Mouse (Mus musculus) thymus, adult 2 months (tissue): Measurements from ENCODE around the gene Dyrk1a. TPM values are rescaled to one million over a fixed set of nuclear protein-coding genes. Genes with fewer than 3 reads are reported as not detected.

Source experiments
- DNase-seq: peaks from one replicate; pipeline ENCODE4 v3.0.0; 2021
- H3K27ac ChIP-seq: fragments of 200-500 bp; 2 replicates; pipeline ENCODE4 v1.5.1; 2012; ENCODE audit warnings: low read length, control low read depth; ENCODE audit not compliant: control insufficient read depth, insufficient read depth
- H3K27me3 ChIP-seq: fragments of 200-500 bp; 2 replicates; pipeline ENCODE4 v1.6.1; 2012; ENCODE audit warnings: mild to moderate bottlenecking, low read length, moderate library complexity, mixed read lengths; ENCODE audit not compliant: control insufficient read depth, insufficient read depth
- H3K36me3 ChIP-seq: fragments of 200-500 bp; 2 replicates; pipeline ENCODE4 v1.6.1; 2012; ENCODE audit warnings: mild to moderate bottlenecking, low read length, moderate library complexity; ENCODE audit not compliant: control insufficient read depth, insufficient read depth
- H3K4me1 ChIP-seq: fragments of 200-500 bp; replicated peaks from 2 replicates; pipeline ENCODE4 v1.6.1; 2012; ENCODE audit warnings: low read length; ENCODE audit not compliant: control insufficient read depth, insufficient read depth
- H3K4me3 ChIP-seq: fragments of 200-500 bp; 2 replicates; pipeline ENCODE4 v1.5.1; 2012; ENCODE audit warnings: mild to moderate bottlenecking, low read length, control low read depth, moderate library complexity; ENCODE audit not compliant: control insufficient read depth, insufficient read depth
- CTCF ChIP-seq: fragments of 200-500 bp; IDR thresholded peaks from 2 replicates; pipeline ENCODE4 v1.5.1; 2012; ENCODE audit warnings: mild to moderate bottlenecking, control low read depth, low read length, moderate library complexity, borderline replicate concordance; ENCODE audit not compliant: control insufficient read depth, poor library complexity, insufficient read depth; ENCODE audit errors: extremely low read depth
- POLR2A ChIP-seq: fragments of 200-500 bp; IDR thresholded peaks from 2 replicates; pipeline ENCODE4 v1.6.1; 2012; ENCODE audit warnings: mild to moderate bottlenecking, low read length, control low read depth, moderate library complexity; ENCODE audit not compliant: control insufficient read depth, poor library complexity, insufficient read depth; ENCODE audit errors: extremely low read depth
- WGBS: fragments of 180-500 bp; shearing (Covaris S2); methylation state at CpG from one replicate; pipeline ENCODE4 v1.1.7; 2018; 5-methylcytosine and 5-hydroxymethylcytosine counted together
- polyA plus RNA-seq: library from polyadenylated mRNA; depleted of rRNA; stranded (reverse); fragments of >200 nt; gene quantifications from 2 replicates; pipeline ENCODE4 v1.2.3, GENCODE M21; 2012

The Dyrk1a gene
- polyA plus RNA-seq, 1 experiment = 78.4 TPM

GRCm38 (mm10) chr16:94542898-94543297 lies 26.9 kb upstream of the Dyrk1a start:
- no peak for TF ChIP-seq CTCF
- TF ChIP-seq POLR2A = no peak
- no peaks in the 10 kb centered on the region for H3K4me1 ChIP-seq
- WGBS = 98% methylated on average over 8 of the region's 8 CpGs

GRCm38 (mm10) chr16:94544540-94545105 lies 25.2 kb upstream of the Dyrk1a start:
- H3K27ac ChIP-seq = no peak overlapping the region
- WGBS = 88% methylated on average over 11 of the region's 11 CpGs
- no peak for TF ChIP-seq CTCF
- TF ChIP-seq POLR2A = no peak

More at GRCm38 (mm10) chr16:94542898-94543297, 26.9 kb upstream of the Dyrk1a start:
- no peak for DNase-seq
- Histone ChIP-seq H3K27me3 (no peaks in the 10 kb centered on the region), H3K27ac (no peak overlapping the region), H3K4me3 (no peak overlapping the region), H3K36me3 (no peaks in the 10 kb centered on the region)

GRCm38 (mm10) chr16:94545781-94546562 lies 23.8 kb upstream of the Dyrk1a start:
- 52% methylated on average over 8 of the region's 8 CpGs for WGBS
- no peak overlapping the region for H3K4me3 ChIP-seq
- no peak overlapping the region for H3K27ac ChIP-seq
- no peaks in the 10 kb centered on the region for H3K36me3 ChIP-seq
- H3K27me3 ChIP-seq = no peaks in the 10 kb centered on the region
- no peak for DNase-seq
- no peak for TF ChIP-seq CTCF
- TF ChIP-seq POLR2A = no peak
- no peaks in the 10 kb centered on the region for H3K4me1 ChIP-seq

More at GRCm38 (mm10) chr16:94544540-94545105, 25.2 kb upstream of the Dyrk1a start:
- Histone ChIP-seq H3K4me3 (no peak overlapping the region), H3K27me3 (no peaks in the 10 kb centered on the region), H3K36me3 (no peaks in the 10 kb centered on the region), H3K4me1 (no peaks in the 10 kb centered on the region)
- DNase-seq = no peak

- Histone ChIP-seq H3K27me3 (no peaks in the 10 kb centered on the region), H3K27ac (no peak overlapping the region), H3K36me3 (no peaks in the 10 kb centered on the region), H3K4me1 (no peaks in the 10 kb centered on the region), H3K4me3 (no peak overlapping the region)
- TF ChIP-seq CTCF = no peak
- TF ChIP-seq POLR2A = no peak
- no peak for DNase-seq
- 82% methylated on average over 10 of the region's 10 CpGs for WGBS
Measured at GRCm38 (mm10) chr16:94549813-94550212, 20.0 kb upstream of the Dyrk1a start.

GRCm38 (mm10) chr16:94551934-94552333 lies 17.9 kb upstream of the Dyrk1a start:
- Histone ChIP-seq H3K4me3 (no peak overlapping the region), H3K4me1 (no peaks in the 10 kb centered on the region), H3K27ac (no peak overlapping the region), H3K36me3 (no peaks in the 10 kb centered on the region), H3K27me3 (no peaks in the 10 kb centered on the region)
- no peak for TF ChIP-seq POLR2A
- TF ChIP-seq CTCF = no peak
- no peak for DNase-seq

GRCm38 (mm10) chr16:94555346-94555745 lies 14.5 kb upstream of the Dyrk1a start:
- no peaks in the 10 kb centered on the region for H3K36me3 ChIP-seq
- 98% methylated on average over 7 of the region's 7 CpGs for WGBS
- peaks cover 12% of the 10 kb centered on the region for H3K4me1 ChIP-seq
- no peak overlapping the region for H3K27ac ChIP-seq
- no peak overlapping the region for H3K4me3 ChIP-seq
- no peak for TF ChIP-seq CTCF
- TF ChIP-seq POLR2A = no peak
- H3K27me3 ChIP-seq = no peaks in the 10 kb centered on the region
- DNase-seq = no peak

GRCm38 (mm10) chr16:94556228-94556627 lies 13.6 kb upstream of the Dyrk1a start:
- no peak overlapping the region for H3K27ac ChIP-seq
- no peak for DNase-seq
- H3K27me3 ChIP-seq = no peaks in the 10 kb centered on the region
- TF ChIP-seq POLR2A (no peak), CTCF (no peak)
- no peak overlapping the region for H3K4me3 ChIP-seq
- WGBS = 46% methylated on average over 5 of the region's 5 CpGs
- peaks cover 16% of the 10 kb centered on the region for H3K4me1 ChIP-seq
- H3K36me3 ChIP-seq = no peaks in the 10 kb centered on the region
